Mouse (Mus musculus) T-helper 1 cell (primary cell): Measurements from ENCODE around the gene Mllt1.

Experiments
- in situ Hi-C: fragments of 300-600 bp; cut with MboI, MseI; formaldehyde crosslinking; loops from one replicate; pipeline ENCODE4 v1.15.1; 2025; ENCODE audit warnings: high pct_unique_total_duplicates

Mllt1 gene

DNA sequence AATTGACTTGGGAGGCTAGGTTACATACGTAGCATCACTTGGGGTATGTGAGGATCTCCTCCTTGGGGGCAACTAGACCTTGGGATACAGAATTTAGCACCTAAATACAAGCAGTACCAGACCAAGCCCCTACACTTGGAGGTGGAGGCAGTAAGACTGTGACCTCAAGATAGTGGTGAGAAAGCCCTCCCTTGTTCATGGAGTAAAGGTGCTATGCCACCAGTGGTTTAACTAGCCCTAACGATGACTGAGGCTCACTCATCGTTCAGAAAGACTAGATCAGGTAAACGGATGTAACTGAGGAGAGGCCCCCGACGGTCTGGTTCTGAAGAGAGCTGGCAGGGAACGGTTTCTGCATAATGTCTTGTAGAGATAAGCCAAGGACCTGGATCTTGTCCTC lies 1.5 kb upstream of the Mllt1 start:
- in situ Hi-C loops: loop anchor here (5.0 kb wide), 1 partner anchor 41 kb away; no protein-coding TSS in a partner anchor

- in situ Hi-C loops: loop anchor here (5.0 kb wide), 1 partner anchor 43 kb away; no protein-coding TSS in a partner anchor
Measured at GRCm38 (mm10) chr17:56934545-56935330, 477 bp downstream of the Mllt1 start.

GRCm38 (mm10) chr17:56933395-56933794 lies 1.8 kb downstream of the Mllt1 start:
- in situ Hi-C loops: no loop called here

- in situ Hi-C loops: no loop called here
Measured at GRCm38 (mm10) chr17:56930026-56930425, 5.2 kb downstream of the Mllt1 start.

DNA sequence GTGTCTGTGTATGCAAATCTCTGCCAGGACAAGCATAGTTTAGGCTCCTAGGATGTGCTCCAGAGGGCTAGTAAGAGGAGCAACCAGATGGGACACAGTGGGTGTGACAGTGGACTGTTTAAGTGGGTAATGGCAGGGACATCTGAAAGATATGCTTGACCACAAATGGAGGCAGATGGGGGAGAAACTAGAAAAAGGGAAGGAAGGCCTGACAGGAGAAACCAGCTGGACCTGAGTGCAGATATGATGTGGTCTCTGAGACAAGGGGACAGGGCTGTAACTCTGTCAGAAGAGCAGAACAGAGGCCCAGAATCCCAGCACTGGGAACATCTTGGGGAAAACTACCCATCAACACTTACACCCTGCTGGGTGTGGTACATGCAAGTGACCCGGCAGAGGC lies 5.7 kb downstream of the Mllt1 start:
- in situ Hi-C loops: no loop called here

DNA sequence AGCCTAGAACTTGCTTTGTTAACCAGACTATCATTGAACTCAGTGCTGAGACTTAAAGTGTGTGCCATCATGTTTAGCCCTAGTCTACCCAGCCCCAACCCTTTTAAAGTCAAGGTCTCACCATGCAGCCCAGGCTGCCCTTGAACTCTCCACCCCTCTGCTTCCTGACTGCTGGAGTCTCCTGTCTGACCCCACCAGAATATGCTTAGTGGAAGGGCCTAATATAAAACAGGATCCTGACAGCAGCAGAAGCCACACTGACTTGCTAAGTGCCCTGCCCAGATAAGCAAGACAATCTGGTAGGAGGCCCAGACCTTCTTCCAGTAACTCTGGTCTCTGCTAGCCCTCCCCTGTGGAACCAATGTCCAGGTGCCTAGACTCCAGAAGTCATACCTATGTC lies 6.1 kb downstream of the Mllt1 start:
- in situ Hi-C loops: no loop called here

DNA sequence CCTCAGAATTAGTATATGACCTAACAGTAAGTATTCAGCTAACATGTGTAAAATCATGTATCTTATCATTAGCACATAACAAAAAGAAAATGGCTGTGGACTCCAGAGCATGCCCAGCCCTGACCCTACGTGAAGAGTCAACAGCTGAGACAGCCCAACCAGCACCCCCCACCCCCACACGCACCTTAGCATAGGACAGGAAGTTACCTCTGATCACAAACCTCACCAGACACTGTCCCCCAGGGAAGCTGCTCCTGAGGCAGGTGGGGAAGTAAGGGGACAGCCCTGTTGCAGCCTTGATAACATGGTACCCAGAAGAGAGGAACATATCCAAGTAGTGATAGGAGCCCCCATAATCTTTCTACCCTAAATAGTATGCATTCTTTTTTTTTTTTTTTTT lies 9.2 kb downstream of the Mllt1 start:
- in situ Hi-C loops: no loop called here

GRCm38 (mm10) chr17:56919725-56920124 lies 15.5 kb downstream of the Mllt1 start:
- in situ Hi-C loops: no loop called here

DNA sequence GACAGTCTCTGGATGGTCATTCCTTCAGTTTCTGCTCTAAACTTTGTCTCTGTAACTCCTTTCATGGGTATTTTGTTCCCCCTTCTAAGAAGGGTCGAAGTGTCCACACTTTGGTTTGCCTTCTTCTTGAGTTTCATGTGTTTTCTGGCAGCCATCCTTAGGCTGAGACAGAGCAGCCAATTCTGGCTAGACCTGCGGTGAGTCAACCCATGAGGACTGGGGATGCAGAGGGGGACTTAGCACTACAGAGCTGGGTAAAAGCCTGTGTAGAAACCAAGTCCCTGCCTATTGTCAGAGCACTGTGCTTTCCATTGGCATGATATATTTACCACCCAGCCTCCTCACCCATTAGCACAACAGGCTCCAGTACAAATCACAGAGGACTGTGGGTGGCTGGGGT lies 18.0 kb downstream of the Mllt1 start:
- in situ Hi-C loops: no loop called here

DNA sequence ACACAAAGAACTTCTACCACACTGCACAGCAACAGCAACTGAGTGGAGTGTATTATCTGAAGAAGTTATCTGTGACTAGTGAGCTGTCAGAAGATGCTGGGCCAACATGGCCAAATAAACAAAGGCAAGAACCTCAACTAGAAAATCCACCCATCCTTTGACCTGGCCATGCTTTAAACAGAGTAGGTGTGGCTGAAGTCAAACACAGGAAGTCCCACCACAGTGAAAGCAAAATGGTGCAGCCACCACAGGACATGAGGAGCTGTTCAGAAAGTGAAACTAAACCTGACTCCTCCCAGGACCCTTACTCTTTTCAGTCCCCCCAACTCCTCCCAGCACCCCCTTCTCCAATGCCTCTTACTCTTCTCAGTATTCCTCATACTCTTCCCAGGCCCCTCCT lies 21.8 kb downstream of the Mllt1 start:
- in situ Hi-C loops: loop anchor here (5.0 kb wide), 1 partner anchor 66 kb away; no protein-coding TSS in a partner anchor

DNA sequence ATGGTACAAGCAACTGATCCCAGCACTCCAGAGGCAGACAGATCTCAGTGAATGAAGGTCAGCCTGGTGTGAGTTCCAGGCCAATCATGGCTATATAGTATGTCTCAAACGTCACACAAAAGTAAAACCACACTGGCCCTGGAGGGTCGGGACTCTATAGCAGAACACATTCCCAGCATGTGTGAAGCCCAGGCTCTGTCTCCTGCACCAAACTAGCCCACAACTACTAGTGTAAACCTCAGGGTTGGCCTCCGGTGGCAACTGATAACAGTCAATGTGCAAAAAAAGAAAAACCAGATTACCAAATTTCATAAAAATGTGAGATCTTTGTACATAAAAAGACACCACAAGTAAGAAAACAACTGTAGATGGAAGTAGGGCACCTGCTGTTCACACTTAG lies 22.2 kb downstream of the Mllt1 start:
- in situ Hi-C loops: loop anchor here (5.0 kb wide), 1 partner anchor 66 kb away; no protein-coding TSS in a partner anchor

- in situ Hi-C loops: loop anchor here (5.0 kb wide), 1 partner anchor 62 kb away; no protein-coding TSS in a partner anchor
Measured at GRCm38 (mm10) chr17:56909764-56910163, 25.5 kb downstream of the Mllt1 start.

DNA sequence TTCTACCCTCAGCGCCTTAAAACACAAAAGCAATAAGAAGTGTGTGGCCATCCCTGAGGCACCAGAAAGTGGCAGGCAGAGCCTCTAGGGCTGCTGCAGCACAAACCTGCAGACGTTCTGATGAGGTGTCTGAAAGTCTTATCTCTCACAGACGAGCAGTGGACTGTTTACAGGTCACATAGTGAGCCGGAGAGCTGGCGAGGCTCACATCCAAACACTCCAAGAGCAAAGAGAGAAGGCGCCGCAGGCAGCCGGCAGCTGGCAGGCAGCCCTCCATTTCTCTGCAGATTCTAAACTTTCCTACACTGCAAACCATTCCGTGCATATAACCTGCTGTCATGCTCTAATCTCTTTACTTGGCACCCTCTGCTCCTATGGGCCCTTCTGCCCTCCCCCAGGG lies 27.3 kb downstream of the Mllt1 start:
- in situ Hi-C loops: no loop called here

DNA sequence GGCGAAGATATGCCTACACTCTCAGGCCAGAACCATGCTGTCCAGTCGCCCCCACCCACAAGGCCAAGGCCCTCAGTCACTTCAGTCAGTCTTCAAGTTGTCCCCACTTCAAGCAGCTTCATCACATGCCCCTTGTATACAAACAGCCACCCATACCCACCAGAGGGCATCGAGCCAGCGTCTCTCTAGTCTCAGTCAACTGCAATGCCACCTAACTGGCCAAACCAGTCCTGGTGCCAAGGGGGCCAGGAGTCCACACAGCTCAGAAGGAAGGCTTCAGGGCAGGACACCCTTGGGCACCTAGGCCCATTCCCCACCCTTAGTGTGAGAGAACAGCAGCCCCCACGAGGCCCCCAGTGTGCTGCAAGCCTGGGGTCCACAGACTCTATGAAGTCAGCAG lies 28.1 kb downstream of the Mllt1 start:
- in situ Hi-C loops: no loop called here

GRCm38 (mm10) chr17:56906166-56906565 lies 29.0 kb downstream of the Mllt1 start:
- in situ Hi-C loops: no loop called here

- in situ Hi-C loops: no loop called here
Measured at GRCm38 (mm10) chr17:56902698-56903097, 32.5 kb downstream of the Mllt1 start.

- in situ Hi-C loops: no loop called here
Measured at GRCm38 (mm10) chr17:56897630-56898195, 37.5 kb downstream of the Mllt1 start.

- in situ Hi-C loops: no loop called here
Measured at GRCm38 (mm10) chr17:56896513-56897129, 38.6 kb downstream of the Mllt1 start.

GRCm38 (mm10) chr17:56895368-56895918 lies 39.8 kb downstream of the Mllt1 start:
- in situ Hi-C loops: no loop called here

- in situ Hi-C loops: no loop called here
Measured at GRCm38 (mm10) chr17:56890018-56890417, 45.2 kb downstream of the Mllt1 start.

GRCm38 (mm10) chr17:56888050-56888449 lies 47.2 kb downstream of the Mllt1 start:
- in situ Hi-C loops: no loop called here

DNA sequence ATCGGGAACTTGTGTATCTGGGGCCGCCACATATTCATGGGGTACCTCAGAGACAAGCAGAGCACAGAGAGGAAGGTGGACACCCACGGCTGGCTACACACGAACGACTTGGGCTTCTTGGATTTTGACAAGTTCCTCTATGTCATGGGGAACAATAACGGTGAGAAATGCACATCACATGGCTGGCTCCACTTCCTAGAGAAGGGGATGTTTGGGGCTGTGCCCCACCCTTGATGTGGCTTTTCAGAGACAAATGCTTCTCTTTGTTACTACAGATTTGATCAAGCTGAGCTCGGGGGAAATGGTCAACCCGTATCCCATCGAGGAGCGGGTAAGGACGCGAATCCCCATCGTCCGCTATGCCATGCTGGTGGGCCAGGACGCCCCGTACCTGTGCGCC lies 50.4 kb downstream of the Mllt1 start:
- in situ Hi-C loops: no loop called here
